Mouse (Mus musculus) kidney, postnatal 25 days (tissue): Measurements from ENCODE around the gene Gm20388.

Source experiments
- DNase-seq, 2 experiments: peaks; one replicate each; pipeline ENCODE4 v3.0.0; 2021; ENCODE audit warnings: mixed read lengths in 2 of 2

The Gm20388 gene

GRCm38 (mm10) chr8:120015916-120016315 is 105.3 kb downstream of the Gm20388 start:
- DNase-seq: no peak

GRCm38 (mm10) chr8:120016424-120016823 is 105.8 kb downstream of the Gm20388 start:
- no peak for DNase-seq

GRCm38 (mm10) chr8:120017349-120017748 is 106.7 kb downstream of the Gm20388 start:
- no peak for DNase-seq

GRCm38 (mm10) chr8:120017786-120018185 is 107.1 kb downstream of the Gm20388 start:
- DNase-seq: peak; percentile 62 to 85

- DNase-seq: no peak
Observed at GRCm38 (mm10) chr8:120018379-120018778, 107.7 kb downstream of the Gm20388 start.

- no peak for DNase-seq
Observed at GRCm38 (mm10) chr8:120019297-120019696, 108.7 kb downstream of the Gm20388 start.

- no peak for DNase-seq
Observed at GRCm38 (mm10) chr8:120020298-120020697, 109.7 kb downstream of the Gm20388 start.

GRCm38 (mm10) chr8:120026199-120026598 is 115.6 kb downstream of the Gm20388 start:
- no peak for DNase-seq

GRCm38 (mm10) chr8:120026991-120027390 is 116.3 kb downstream of the Gm20388 start:
- no peak for DNase-seq

- DNase-seq: no peak
Observed at GRCm38 (mm10) chr8:120030447-120030846, 119.8 kb downstream of the Gm20388 start.

GRCm38 (mm10) chr8:120032549-120033208 is 122.0 kb downstream of the Gm20388 start:
- no peak for DNase-seq

- no peak for DNase-seq
Observed at GRCm38 (mm10) chr8:120034471-120034870, 123.8 kb downstream of the Gm20388 start.

- DNase-seq: no peak
Observed at GRCm38 (mm10) chr8:120036111-120036510, 125.5 kb downstream of the Gm20388 start.

- DNase-seq: no peak
Observed at GRCm38 (mm10) chr8:120036578-120036977, 125.9 kb downstream of the Gm20388 start.

- peak; percentile 58 to 73 for DNase-seq
Observed at GRCm38 (mm10) chr8:120037199-120037598, 126.6 kb downstream of the Gm20388 start.

GRCm38 (mm10) chr8:120037611-120038010 is 127.0 kb downstream of the Gm20388 start:
- no peak for DNase-seq

- no peak for DNase-seq
Observed at GRCm38 (mm10) chr8:120038741-120039140, 128.1 kb downstream of the Gm20388 start.

GRCm38 (mm10) chr8:120039313-120039919 is 128.8 kb downstream of the Gm20388 start:
- no peak for DNase-seq

GRCm38 (mm10) chr8:120040861-120041260 is 130.2 kb downstream of the Gm20388 start:
- DNase-seq: peak; percentile 44 to 73

- DNase-seq: no peak
Observed at GRCm38 (mm10) chr8:120042542-120043312, 132.1 kb downstream of the Gm20388 start.

- DNase-seq: no peak
Observed at GRCm38 (mm10) chr8:120044907-120045306, 134.3 kb downstream of the Gm20388 start.

- no peak for DNase-seq
Observed at GRCm38 (mm10) chr8:120045471-120045870, 134.8 kb downstream of the Gm20388 start.

GRCm38 (mm10) chr8:120046258-120047020 is 135.8 kb downstream of the Gm20388 start:
- peak; percentile 91 to 97 for DNase-seq
